Mouse (Mus musculus) megakaryocyte, embryonic 14.5 days (primary cell): ENCODE results near the gene Tmem223.

Experiments used
- FLI1 ChIP-seq: IDR thresholded peaks from 2 replicates; pipeline ENCODE4 v1.6.1; 2012; ENCODE audit warnings: low read length, inconsistent platforms, mixed read lengths
- GATA1 ChIP-seq: IDR thresholded peaks from 3 replicates; pipeline ENCODE4 v1.6.1; 2012; ENCODE audit warnings: mixed read lengths, low read length, inconsistent platforms, borderline replicate concordance

- TF ChIP-seq FLI1, result no peak
- TF ChIP-seq GATA1, result no peak
Observed at GRCm38 (mm10) chr19:8734334-8734733, 36.5 kb upstream of the Tmem223 start.
